Mouse (Mus musculus) E14TG2a.4 (cell line): ENCODE measurements around the gene Fgd3.

ENCODE experiments used
- CTCF ChIP-seq: conservative IDR thresholded peaks from 2 replicates; pipeline ENCODE4 v1.5.1; 2014; ENCODE audit warnings: low read length
- NANOG ChIP-seq: IDR thresholded peaks from 2 replicates; pipeline ENCODE4 v1.6.1; 2014; ENCODE audit warnings: borderline replicate concordance, low read length, mixed read lengths
- POU5F1 ChIP-seq: IDR thresholded peaks from 2 replicates; pipeline ENCODE4 v1.6.1; 2014; ENCODE audit warnings: low read length, borderline replicate concordance

- TF ChIP-seq CTCF (no peak), NANOG (no peak), POU5F1 (no peak)
Observed at GRCm38 (mm10) chr13:49341012-49341830, 21.1 kb upstream of the Fgd3 start, which contains the start of gene Bicd2.
